Mouse (Mus musculus): Measurements from ENCODE around the gene Mgll.
A peak's percentile ranks its signal among the peaks of the same experiment; 100 is the strongest.

Gene Mgll

GRCm38 (mm10) chr6:88724313-88725195 is at the start of gene Mgll:
Gene Mgll (plus strand): TSS chr6:88724412.
- peak; percentile 67 to 71 for DNase-seq (ENCODE audit: low spot score in 2 of 2)

GRCm38 (mm10) chr6:88675815-88676214 is 48.4 kb upstream of the Mgll start:
- no peak for DNase-seq (ENCODE audit: low spot score in 2 of 2)

- DNase-seq (ENCODE audit: low spot score in 2 of 2) = peak; percentile 8 to 29
These were observed 47.2 kb upstream of the Mgll start for GRCm38 (mm10) chr6:88676753-88677736.

GRCm38 (mm10) chr6:88677738-88678137 is 46.5 kb upstream of the Mgll start:
- no peak for DNase-seq (ENCODE audit: low spot score in 2 of 2)

- DNase-seq (ENCODE audit: low spot score in 2 of 2) = no peak
These were observed 43.2 kb upstream of the Mgll start for GRCm38 (mm10) chr6:88681026-88681425.

GRCm38 (mm10) chr6:88683380-88684053 is 40.7 kb upstream of the Mgll start:
- no peak for DNase-seq (ENCODE audit: low spot score in 2 of 2)

- DNase-seq (ENCODE audit: low spot score in 2 of 2) = no peak
These were observed 36.0 kb upstream of the Mgll start for GRCm38 (mm10) chr6:88688171-88688570.

- no peak for DNase-seq (ENCODE audit: low spot score in 2 of 2)
These were observed 35.5 kb upstream of the Mgll start for GRCm38 (mm10) chr6:88688712-88689111.

- DNase-seq (ENCODE audit: low spot score in 2 of 2) = no peak
These were observed 34.0 kb upstream of the Mgll start for GRCm38 (mm10) chr6:88690211-88690610.

- no peak for DNase-seq (ENCODE audit: low spot score in 2 of 2)
These were observed 32.9 kb upstream of the Mgll start for GRCm38 (mm10) chr6:88691361-88691760.

GRCm38 (mm10) chr6:88702887-88703286 is 21.3 kb upstream of the Mgll start:
- DNase-seq (ENCODE audit: low spot score in 2 of 2) = no peak

GRCm38 (mm10) chr6:88703731-88704130 is 20.5 kb upstream of the Mgll start:
- DNase-seq (ENCODE audit: low spot score in 2 of 2) = no peak

- DNase-seq (ENCODE audit: low spot score in 2 of 2) = peak in 1 of 2 experiments; percentile 37
These were observed 15.6 kb upstream of the Mgll start for GRCm38 (mm10) chr6:88708401-88709278.

GRCm38 (mm10) chr6:88709279-88709575 is 15.0 kb upstream of the Mgll start:
- DNase-seq (ENCODE audit: low spot score in 2 of 2) = no peak

- DNase-seq (ENCODE audit: low spot score in 2 of 2) = no peak
These were observed 12.9 kb upstream of the Mgll start for GRCm38 (mm10) chr6:88711313-88711712.

- DNase-seq (ENCODE audit: low spot score in 2 of 2) = no peak
These were observed 12.1 kb upstream of the Mgll start for GRCm38 (mm10) chr6:88712083-88712482.

- DNase-seq (ENCODE audit: low spot score in 2 of 2) = no peak
These were observed 10.9 kb upstream of the Mgll start for GRCm38 (mm10) chr6:88713320-88713719.

GRCm38 (mm10) chr6:88714200-88714674 is 10.0 kb upstream of the Mgll start:
- peak in 1 of 2 experiments; percentile 27 for DNase-seq (ENCODE audit: low spot score in 2 of 2)

GRCm38 (mm10) chr6:88715378-88715781 is 8.8 kb upstream of the Mgll start:
- DNase-seq (ENCODE audit: low spot score in 2 of 2) = no peak

- DNase-seq (ENCODE audit: low spot score in 2 of 2) = no peak
These were observed 8.2 kb upstream of the Mgll start for GRCm38 (mm10) chr6:88715966-88716365.

Measured in spleen, postnatal 36 days (tissue).